Mouse (Mus musculus) heart, embryonic 11.5 days (tissue): ENCODE data around the gene H2-Oa. TPM values are rescaled to one million over a fixed set of nuclear protein-coding genes. Genes with fewer than 3 reads are reported as not detected.
A peak's percentile ranks its signal among the peaks of the same experiment; 100 is the strongest.

Experiments
- ATAC-seq: fragments of 200-750 bp; cut with Nextera tagmentation; replicated peaks from 2 replicates; pipeline ENCODE4 v1.8.0; 2017; ENCODE audit warnings: moderate library complexity; ENCODE audit not compliant: insufficient number of reproducible peaks, low FRiP score, low TSS enrichment
- H3K27ac ChIP-seq: fragments of 300-500 bp; sonication (generic); 2 replicates; pipeline ENCODE4 v1.5.1; 2014; ENCODE audit warnings: mild to moderate bottlenecking, low read depth, low read length
- H3K27me3 ChIP-seq: fragments of 300-500 bp; sonication (generic); 2 replicates; pipeline ENCODE4 v1.6.1; 2014; ENCODE audit warnings: mild to moderate bottlenecking, low read length, mixed read lengths; ENCODE audit not compliant: control insufficient read depth, insufficient read depth
- H3K36me3 ChIP-seq: fragments of 300-500 bp; sonication (generic); 2 replicates; pipeline ENCODE4 v1.6.1; 2014; ENCODE audit warnings: mild to moderate bottlenecking, low read length, moderate library complexity, mixed read lengths; ENCODE audit not compliant: control insufficient read depth, insufficient read depth
- H3K4me1 ChIP-seq: fragments of 300-500 bp; sonication (generic); 2 replicates; pipeline ENCODE4 v1.6.1; 2014; ENCODE audit warnings: low read length; ENCODE audit not compliant: control insufficient read depth, insufficient read depth
- H3K4me2 ChIP-seq: fragments of 300-500 bp; sonication (generic); 2 replicates; pipeline ENCODE4 v1.6.1; 2014; ENCODE audit warnings: mild to moderate bottlenecking, moderate library complexity
- H3K4me3 ChIP-seq: fragments of 300-500 bp; sonication (generic); 2 replicates; pipeline ENCODE4 v1.5.1; 2014; ENCODE audit warnings: low read depth, low read length
- H3K9ac ChIP-seq: fragments of 300-500 bp; sonication (generic); 2 replicates; pipeline ENCODE4 v1.6.1; 2014; ENCODE audit warnings: mild to moderate bottlenecking, low read depth, low read length, moderate library complexity
- H3K9me3 ChIP-seq: fragments of 300-500 bp; sonication (generic); replicated peaks from 2 replicates; pipeline ENCODE4 v1.6.1; 2016; ENCODE audit warnings: low read length; ENCODE audit not compliant: control insufficient read depth
- WGBS: fragments of 180-500 bp; shearing (Covaris S2); extraction: QIAGEN DNeasy Blood & Tissue Kit; methylation state at CpG from one replicate; pipeline ENCODE4 v1.1.7; 2014; ENCODE audit not compliant: insufficient replicate concordance; 5-methylcytosine and 5-hydroxymethylcytosine counted together
- polyA plus RNA-seq: library from polyadenylated mRNA; unstranded; fragments of >200 nt; fragmentation: Nextera tagmentation; extraction: Ambion mirVana; gene quantifications from 2 replicates; pipeline ENCODE4 v1.2.1, GENCODE M21; 2014

Gene H2-Oa
- polyA plus RNA-seq, 1 experiment from 2014 or later, result 0.34 TPM

- H3K4me1 ChIP-seq, result no peaks in the 10 kb centered on the region
- H3K4me3 ChIP-seq, result no peak overlapping the region
- H3K36me3 ChIP-seq, result no peaks in the 10 kb centered on the region
- 55% methylated on average over 4 of the region's 4 CpGs for WGBS
- no peak overlapping the region for H3K27ac ChIP-seq
- H3K9ac ChIP-seq, result no peak overlapping the region
- no peak overlapping the region for H3K4me2 ChIP-seq
- H3K9me3 ChIP-seq, result no peaks in the 10 kb centered on the region
- H3K27me3 ChIP-seq, result peaks cover 20% of the 10 kb centered on the region
- ATAC-seq, result no peak
These were observed 14.0 kb upstream of the H2-Oa start for GRCm38 (mm10) chr17:34078148-34078547.

GRCm38 (mm10) chr17:34079002-34079401, 13.1 kb upstream of the H2-Oa start:
- H3K9ac ChIP-seq, result no peak overlapping the region
- ATAC-seq, result no peak
- H3K4me2 ChIP-seq, result no peak overlapping the region
- peaks cover 22% of the 10 kb centered on the region for H3K27me3 ChIP-seq
- no peak overlapping the region for H3K27ac ChIP-seq
- no peaks in the 10 kb centered on the region for H3K36me3 ChIP-seq
- 82% methylated on average over 11 of the region's 11 CpGs for WGBS
- no peak overlapping the region for H3K4me3 ChIP-seq
- H3K4me1 ChIP-seq, result no peaks in the 10 kb centered on the region
- no peaks in the 10 kb centered on the region for H3K9me3 ChIP-seq

GRCm38 (mm10) chr17:34079621-34080020, 12.5 kb upstream of the H2-Oa start:
- no peaks in the 10 kb centered on the region for H3K4me1 ChIP-seq
- H3K9ac ChIP-seq, result no peak overlapping the region
- H3K36me3 ChIP-seq, result no peaks in the 10 kb centered on the region
- peaks cover 24% of the 10 kb centered on the region for H3K27me3 ChIP-seq
- 19% methylated on average over 5 of the region's 5 CpGs for WGBS
- no peak overlapping the region for H3K4me3 ChIP-seq
- no peak for ATAC-seq
- no peak overlapping the region for H3K4me2 ChIP-seq
- no peak overlapping the region for H3K27ac ChIP-seq
- H3K9me3 ChIP-seq, result no peaks in the 10 kb centered on the region

GRCm38 (mm10) chr17:34083104-34083503, 9.0 kb upstream of the H2-Oa start:
- no peak overlapping the region for H3K9ac ChIP-seq
- H3K36me3 ChIP-seq, result no peaks in the 10 kb centered on the region
- no peak overlapping the region for H3K4me3 ChIP-seq
- H3K27ac ChIP-seq, result no peak overlapping the region
- 8% methylated on average over 8 of the region's 8 CpGs for WGBS
- H3K4me1 ChIP-seq, result no peaks in the 10 kb centered on the region
- ATAC-seq, result no peak
- no peaks in the 10 kb centered on the region for H3K9me3 ChIP-seq
- H3K27me3 ChIP-seq, result peaks cover 7% of the 10 kb centered on the region; the same call in 1 of the 2 replicates
- no peak overlapping the region for H3K4me2 ChIP-seq

GRCm38 (mm10) chr17:34087386-34087785, 4.8 kb upstream of the H2-Oa start:
- Histone ChIP-seq H3K9ac (no peak overlapping the region), H3K36me3 (no peaks in the 10 kb centered on the region), H3K9me3 (no peaks in the 10 kb centered on the region), H3K4me3 (no peak overlapping the region), H3K4me1 (peaks cover 2% of the 10 kb centered on the region; the same call in 1 of the 2 replicates), H3K4me2 (no peak overlapping the region), H3K27ac (no peak overlapping the region), H3K27me3 (peaks cover 4% of the 10 kb centered on the region; the same call in 1 of the 2 replicates)
- no peak for ATAC-seq
- 53% methylated on average over 2 of the region's 2 CpGs for WGBS

- Histone ChIP-seq H3K9me3 (no peaks in the 10 kb centered on the region), H3K27me3 (peaks cover 4% of the 10 kb centered on the region; the same call in 1 of the 2 replicates), H3K4me3 (no peak overlapping the region), H3K9ac (no peak overlapping the region), H3K4me1 (peaks cover 4% of the 10 kb centered on the region; the same call in 1 of the 2 replicates), H3K36me3 (no peaks in the 10 kb centered on the region), H3K27ac (no peak overlapping the region), H3K4me2 (no peak overlapping the region)
- 69% methylated on average over 11 of the region's 11 CpGs for WGBS
- ATAC-seq, result no peak
These were observed 4.0 kb upstream of the H2-Oa start for GRCm38 (mm10) chr17:34088124-34088523.

- Histone ChIP-seq H3K9ac (no peak overlapping the region), H3K4me2 (no peak overlapping the region), H3K4me1 (peaks cover 4% of the 10 kb centered on the region; the same call in 1 of the 2 replicates), H3K9me3 (no peaks in the 10 kb centered on the region), H3K36me3 (no peaks in the 10 kb centered on the region), H3K4me3 (no peak overlapping the region), H3K27ac (no peak overlapping the region), H3K27me3 (no peaks in the 10 kb centered on the region)
- WGBS, result 42% methylated on average over 7 of the region's 7 CpGs
- ATAC-seq, result no peak
These were observed 1.2 kb upstream of the H2-Oa start for GRCm38 (mm10) chr17:34090923-34091322.

GRCm38 (mm10) chr17:34093199-34093874, 1.2 kb downstream of the H2-Oa start:
- 28% methylated on average over 7 of the region's 7 CpGs for WGBS
- peaks cover 4% of the 10 kb centered on the region; the same call in 1 of the 2 replicates for H3K4me1 ChIP-seq
- H3K4me3 ChIP-seq, result no peak overlapping the region
- H3K27ac ChIP-seq, result no peak overlapping the region
- no peaks in the 10 kb centered on the region for H3K27me3 ChIP-seq
- ATAC-seq, result peak; percentile 77
- H3K4me2 ChIP-seq, result peak overlapping the region; percentile 31
- no peaks in the 10 kb centered on the region for H3K9me3 ChIP-seq
- no peak overlapping the region for H3K9ac ChIP-seq
- no peaks in the 10 kb centered on the region for H3K36me3 ChIP-seq
